Mouse (Mus musculus): ENCODE measurements around the gene Defa33. TPM values are rescaled to one million over a fixed set of nuclear protein-coding genes. Genes with fewer than 3 reads are reported as not detected.
"Not testable (repeated sequence)": the region's sequence is repeated elsewhere in the genome, so short reads cannot be mapped to it uniquely, and the experiment has no call there.

Gene Defa33
- not detected in 2 replicates for polyA plus RNA-seq (2015; fragmentation: Nextera tagmentation; extraction: Ambion mirVana)

DNA sequence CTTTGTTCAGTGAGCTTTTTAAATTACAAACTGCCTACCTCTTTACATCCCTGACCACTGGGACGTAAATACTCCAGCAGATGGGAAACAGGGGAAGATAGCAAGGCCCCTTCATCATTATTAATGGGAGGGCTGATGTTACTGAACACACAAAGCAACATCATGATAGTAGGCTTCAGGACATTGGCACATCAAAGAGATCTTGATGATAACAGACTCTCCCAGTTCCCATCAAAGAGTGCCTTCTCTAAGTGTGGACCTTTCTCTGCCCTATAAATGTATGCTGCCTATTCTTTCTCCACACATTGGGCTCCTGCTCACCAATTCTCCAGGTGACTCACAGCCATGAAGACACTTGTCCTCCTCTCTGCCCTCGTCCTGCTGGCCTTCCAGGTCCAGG lies at the start of gene Defa33:
Defa33 (plus strand) TSS at position 301 of the 400 bp plus-strand sequence.
- not testable (repeated sequence) for H3K36me3 ChIP-seq; H3K4me3 ChIP-seq (replicated peaks); H3K27me3 ChIP-seq; H3K4me2 ChIP-seq; ATAC-seq (replicated peaks; ENCODE audit: low FRiP score); H3K27ac ChIP-seq; H3K9me3 ChIP-seq (replicated peaks); H3K9ac ChIP-seq; H3K4me1 ChIP-seq
- no CpG with 5 or more reads among the region's 2 CpGs for WGBS

DNA sequence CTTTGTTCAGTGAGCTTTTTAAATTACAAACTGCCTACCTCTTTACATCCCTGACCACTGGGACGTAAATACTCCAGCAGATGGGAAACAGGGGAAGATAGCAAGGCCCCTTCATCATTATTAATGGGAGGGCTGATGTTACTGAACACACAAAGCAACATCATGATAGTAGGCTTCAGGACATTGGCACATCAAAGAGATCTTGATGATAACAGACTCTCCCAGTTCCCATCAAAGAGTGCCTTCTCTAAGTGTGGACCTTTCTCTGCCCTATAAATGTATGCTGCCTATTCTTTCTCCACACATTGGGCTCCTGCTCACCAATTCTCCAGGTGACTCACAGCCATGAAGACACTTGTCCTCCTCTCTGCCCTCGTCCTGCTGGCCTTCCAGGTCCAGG lies 13.4 kb upstream of the Defa33 start, which contains the start of gene Defa2:
Defa2 (plus strand) TSS at position 301 of the 400 bp plus-strand sequence.
- not testable (repeated sequence) for ATAC-seq (replicated peaks; ENCODE audit: low FRiP score); H3K4me3 ChIP-seq (replicated peaks); H3K9me3 ChIP-seq (replicated peaks); H3K36me3 ChIP-seq; H3K27me3 ChIP-seq; H3K4me2 ChIP-seq; H3K4me1 ChIP-seq; H3K9ac ChIP-seq; H3K27ac ChIP-seq
- 63% methylated on average over 1 of the region's 2 CpGs for WGBS

DNA sequence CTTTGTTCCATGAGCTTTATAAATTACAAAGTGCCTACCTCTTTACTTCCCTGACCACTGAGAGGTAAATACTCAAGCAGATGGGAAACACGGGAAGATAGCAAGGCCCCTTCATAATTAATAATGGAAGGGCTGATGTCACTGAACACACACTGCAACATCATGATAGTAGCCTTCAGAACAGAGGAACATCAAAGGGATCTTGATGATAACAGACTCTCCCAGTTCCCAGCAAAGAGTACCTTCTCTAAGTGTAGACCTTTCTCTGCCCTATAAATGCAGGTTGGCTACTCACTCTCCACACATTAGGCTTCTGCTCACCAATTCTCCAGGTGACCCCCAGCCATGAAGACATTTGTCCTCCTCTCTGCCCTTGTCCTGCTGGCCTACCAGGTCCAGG lies 35.5 kb downstream of the Defa33 start, which contains the start of gene Defa36:
Defa36 (plus strand) TSS at position 301 of the 400 bp plus-strand sequence.
- no CpG with 5 or more reads among the region's 1 CpGs for WGBS
- ATAC-seq (replicated peaks; ENCODE audit: low FRiP score); H3K36me3 ChIP-seq; H3K4me1 ChIP-seq; H3K27ac ChIP-seq; H3K4me3 ChIP-seq (replicated peaks); H3K9me3 ChIP-seq (replicated peaks); H3K9ac ChIP-seq; H3K4me2 ChIP-seq; H3K27me3 ChIP-seq: not testable (repeated sequence)

Other genes starting within 250 kb of the Defa33 start
- not detected in 2 replicates for gene Defa22, start 229.5 kb upstream of the Defa33 start, polyA plus RNA-seq (2015; fragmentation: Nextera tagmentation; extraction: Ambion mirVana)
- gene Defa31, start 200.2 kb upstream of the Defa33 start, polyA plus RNA-seq (2015; fragmentation: Nextera tagmentation; extraction: Ambion mirVana) = not detected in 2 replicates
- gene Gm15293, start 190.2 kb upstream of the Defa33 start, polyA plus RNA-seq (2015; fragmentation: Nextera tagmentation; extraction: Ambion mirVana) = not detected in 2 replicates
- not detected in 2 replicates for gene Gm15292, start 142.1 kb upstream of the Defa33 start, polyA plus RNA-seq (2015; fragmentation: Nextera tagmentation; extraction: Ambion mirVana)
- not detected in 2 replicates for gene Defa27, start 76.3 kb upstream of the Defa33 start, polyA plus RNA-seq (2015; fragmentation: Nextera tagmentation; extraction: Ambion mirVana)
- gene Defa29, start 64.8 kb upstream of the Defa33 start, polyA plus RNA-seq (2015; fragmentation: Nextera tagmentation; extraction: Ambion mirVana) = not detected in 2 replicates
- not detected in 2 replicates for gene Defa2, start 13.3 kb upstream of the Defa33 start, polyA plus RNA-seq (2015; fragmentation: Nextera tagmentation; extraction: Ambion mirVana)
- not detected in 2 replicates for gene Defa36, start 35.6 kb downstream of the Defa33 start, polyA plus RNA-seq (2015; fragmentation: Nextera tagmentation; extraction: Ambion mirVana)
- not detected in 2 replicates for gene Gm7849, start 64.7 kb downstream of the Defa33 start, polyA plus RNA-seq (2015; fragmentation: Nextera tagmentation; extraction: Ambion mirVana)
- gene Defa20, start 117.4 kb downstream of the Defa33 start, polyA plus RNA-seq (2015; fragmentation: Nextera tagmentation; extraction: Ambion mirVana) = not detected in 2 replicates
- not detected in 2 replicates for gene Defa32, start 137.2 kb downstream of the Defa33 start, polyA plus RNA-seq (2015; fragmentation: Nextera tagmentation; extraction: Ambion mirVana)
- gene Defa37, start 173.6 kb downstream of the Defa33 start, polyA plus RNA-seq (2015; fragmentation: Nextera tagmentation; extraction: Ambion mirVana) = not detected in 2 replicates
- gene Defa28, start 191.2 kb downstream of the Defa33 start, polyA plus RNA-seq (2015; fragmentation: Nextera tagmentation; extraction: Ambion mirVana) = not detected in 2 replicates
- gene Gm7861, start 202.7 kb downstream of the Defa33 start, polyA plus RNA-seq (2015; fragmentation: Nextera tagmentation; extraction: Ambion mirVana) = not detected in 2 replicates
- gene Defa26, start 226.4 kb downstream of the Defa33 start, polyA plus RNA-seq (2015; fragmentation: Nextera tagmentation; extraction: Ambion mirVana) = not detected in 2 replicates